Mouse (Mus musculus): Measurements from ENCODE around the gene Sgsm2. TPM values are rescaled to one million over a fixed set of nuclear protein-coding genes. Genes with fewer than 3 reads are reported as not detected.

The Sgsm2 gene
- total and polyA plus RNA-seq, 2 experiments from 2014 or later: 2.3 to 11.7 TPM

- no peak for ATAC-seq (ENCODE audit: insufficient read depth, low read depth)
- peaks cover 47% of the 10 kb centered on the region for H3K36me3 ChIP-seq (replicated peaks; ENCODE audit: control insufficient read depth, insufficient read depth, low read length)
- 83% methylated on average over 3 of the region's 3 CpGs for WGBS
Measured at GRCm38 (mm10) chr11:74804081-74804627, 92.7 kb downstream of the Sgsm2 start.

GRCm38 (mm10) chr11:74800658-74801057 is 96.2 kb downstream of the Sgsm2 start:
- Histone ChIP-seq H3K4me1 (ENCODE audit: control insufficient read depth, insufficient read depth) (no peaks in the 10 kb centered on the region), H3K27me3 (ENCODE audit: control insufficient read depth, insufficient read depth, low read length) (no peaks in the 10 kb centered on the region), H3K9ac (replicated peaks; ENCODE audit: low read depth, low read length) (no peak overlapping the region), H3K36me3 (replicated peaks; ENCODE audit: control insufficient read depth, insufficient read depth, low read length) (peaks cover 63% of the 10 kb centered on the region), H3K27ac (ENCODE audit: low read depth) (no peak overlapping the region), H3K4me2 (ENCODE audit: low read depth, low read length) (no peak overlapping the region), H3K9me3 (replicated peaks; ENCODE audit: control insufficient read depth, low read length) (no peaks in the 10 kb centered on the region), H3K4me3 (ENCODE audit: low read depth, low read length) (no peak overlapping the region)
- no peak for DNase-seq (ENCODE audit: low spot score)
- ATAC-seq (ENCODE audit: insufficient read depth, low read depth): no peak
- no peak for TF ChIP-seq EP300 (IDR thresholded peaks at IDR 0.05; ENCODE audit: low read depth)
- TF ChIP-seq CTCF (IDR thresholded peaks at IDR 0.05; ENCODE audit: low read depth): no peak
- WGBS: 89% methylated on average over 4 of the region's 4 CpGs

More at GRCm38 (mm10) chr11:74804081-74804627, 92.7 kb downstream of the Sgsm2 start:
- Histone ChIP-seq H3K9me3 (replicated peaks; ENCODE audit: control insufficient read depth, low read length) (no peaks in the 10 kb centered on the region), H3K4me2 (ENCODE audit: low read depth, low read length) (no peak overlapping the region), H3K4me1 (ENCODE audit: control insufficient read depth, insufficient read depth) (no peaks in the 10 kb centered on the region), H3K4me3 (ENCODE audit: low read depth, low read length) (no peak overlapping the region), H3K27ac (ENCODE audit: low read depth) (no peak overlapping the region), H3K27me3 (ENCODE audit: control insufficient read depth, insufficient read depth, low read length) (no peaks in the 10 kb centered on the region), H3K9ac (replicated peaks; ENCODE audit: low read depth, low read length) (no peak overlapping the region)
- no peak for TF ChIP-seq CTCF (IDR thresholded peaks at IDR 0.05; ENCODE audit: low read depth)
- no peak for TF ChIP-seq EP300 (IDR thresholded peaks at IDR 0.05; ENCODE audit: low read depth)
- no peak for DNase-seq (ENCODE audit: low spot score)

Small RNA genes within 50 kb of the gene (microRNA-seq; reads per million reads assigned to microRNA genes)
- gene Mir6926: not detected

Other genes with a start within 250 kb of the Sgsm2 start
- 241 and 291 TPM in 2 replicates for gene Cluh, start 247.6 kb downstream of the Sgsm2 start, total RNA-seq (2014; rRNA removed; ENCODE audit: low replicate concordance)
- gene Cluh, start 247.6 kb downstream of the Sgsm2 start, polyA plus RNA-seq (2015; fragmentation: Nextera tagmentation; extraction: Ambion mirVana): 52.7 and 61.4 TPM in 2 replicates
- 78.4 and 94.3 TPM in 2 replicates for gene Pafah1b1, start 172.4 kb downstream of the Sgsm2 start, total RNA-seq (2014; rRNA removed; ENCODE audit: low replicate concordance)
- gene Pafah1b1, start 172.4 kb downstream of the Sgsm2 start, polyA plus RNA-seq (2015; fragmentation: Nextera tagmentation; extraction: Ambion mirVana): 62.9 and 69.4 TPM in 2 replicates
- 3.6 and 5.2 TPM in 2 replicates for gene Mettl16, start 126.2 kb downstream of the Sgsm2 start, total RNA-seq (2014; rRNA removed; ENCODE audit: low replicate concordance)
- 12.7 and 16.2 TPM in 2 replicates for gene Mettl16, start 126.2 kb downstream of the Sgsm2 start, polyA plus RNA-seq (2015; fragmentation: Nextera tagmentation; extraction: Ambion mirVana)
- gene Mnt, start 66.1 kb downstream of the Sgsm2 start, total RNA-seq (2014; rRNA removed; ENCODE audit: low replicate concordance): 9.0 TPM in 2 replicates
- gene Mnt, start 66.1 kb downstream of the Sgsm2 start, polyA plus RNA-seq (2015; fragmentation: Nextera tagmentation; extraction: Ambion mirVana): 1.8 and 2.3 TPM in 2 replicates
- gene Tsr1, start 1.0 kb upstream of the Sgsm2 start, total RNA-seq (2014; rRNA removed; ENCODE audit: low replicate concordance): 17.5 and 20.9 TPM in 2 replicates
- 11.2 and 13.3 TPM in 2 replicates for gene Tsr1, start 1.0 kb upstream of the Sgsm2 start, polyA plus RNA-seq (2015; fragmentation: Nextera tagmentation; extraction: Ambion mirVana)
- gene Smg6, start 28.8 kb upstream of the Sgsm2 start, total RNA-seq (2014; rRNA removed; ENCODE audit: low replicate concordance): 15.7 and 21.1 TPM in 2 replicates
- 6.9 and 7.1 TPM in 2 replicates for gene Smg6, start 28.8 kb upstream of the Sgsm2 start, polyA plus RNA-seq (2015; fragmentation: Nextera tagmentation; extraction: Ambion mirVana)
- gene Srr, start 28.9 kb upstream of the Sgsm2 start, total RNA-seq (2014; rRNA removed; ENCODE audit: low replicate concordance): 16.3 and 34.0 TPM in 2 replicates
- gene Srr, start 28.9 kb upstream of the Sgsm2 start, polyA plus RNA-seq (2015; fragmentation: Nextera tagmentation; extraction: Ambion mirVana): 14.5 and 15.8 TPM in 2 replicates

All from heart, postnatal 0 days (tissue).